Mouse (Mus musculus): ENCODE results near the gene Pkp3. TPM values are rescaled to one million over a fixed set of nuclear protein-coding genes. Genes with fewer than 3 reads are reported as not detected.

Pkp3 gene
- polyA plus RNA-seq, 1 experiment from 2014 or later, result 15.2 TPM

DNA sequence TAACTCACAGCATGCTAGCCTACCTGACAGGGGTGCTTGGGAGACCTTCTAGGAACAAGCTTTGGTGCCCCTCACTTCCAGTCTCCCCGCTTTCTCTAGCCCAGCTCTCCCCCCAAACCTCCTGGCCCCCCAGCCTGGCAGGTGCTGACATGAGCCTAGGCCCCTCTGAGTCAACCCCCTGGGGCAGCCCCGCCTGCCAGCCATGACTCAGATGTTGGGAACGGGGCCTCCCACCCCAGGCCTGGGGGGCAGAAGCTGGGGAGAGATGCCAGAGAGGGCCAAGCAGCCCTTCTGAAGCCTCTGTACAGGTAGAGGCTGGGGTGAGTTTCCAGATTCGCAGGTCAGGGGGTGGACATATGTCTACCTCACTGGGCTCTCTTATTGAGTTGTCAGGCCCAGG is 858 bp downstream of the Pkp3 start:
- WGBS, result 78% methylated on average over 4 of the region's 4 CpGs
- Histone ChIP-seq H3K27ac (0 out of 2 replicates have a peak overlapping the region, but pooled peaks have one; percentile 41), H3K4me2 (no peak overlapping the region; the same call in 1 of the 2 replicates), H3K36me3 (no peaks in the 10 kb centered on the region), H3K9ac (no peak overlapping the region), H3K4me3 (no peak overlapping the region), H3K9me3 (no peaks in the 10 kb centered on the region), H3K4me1 (no peaks in the 10 kb centered on the region), H3K27me3 (0 out of 2 replicates have a peak, but pooled peaks cover 3% of the 10 kb centered on the region)
- no peak for ATAC-seq (ENCODE audit: borderline replicate concordance, extremely low read depth, low FRiP score, low TSS enrichment)

DNA sequence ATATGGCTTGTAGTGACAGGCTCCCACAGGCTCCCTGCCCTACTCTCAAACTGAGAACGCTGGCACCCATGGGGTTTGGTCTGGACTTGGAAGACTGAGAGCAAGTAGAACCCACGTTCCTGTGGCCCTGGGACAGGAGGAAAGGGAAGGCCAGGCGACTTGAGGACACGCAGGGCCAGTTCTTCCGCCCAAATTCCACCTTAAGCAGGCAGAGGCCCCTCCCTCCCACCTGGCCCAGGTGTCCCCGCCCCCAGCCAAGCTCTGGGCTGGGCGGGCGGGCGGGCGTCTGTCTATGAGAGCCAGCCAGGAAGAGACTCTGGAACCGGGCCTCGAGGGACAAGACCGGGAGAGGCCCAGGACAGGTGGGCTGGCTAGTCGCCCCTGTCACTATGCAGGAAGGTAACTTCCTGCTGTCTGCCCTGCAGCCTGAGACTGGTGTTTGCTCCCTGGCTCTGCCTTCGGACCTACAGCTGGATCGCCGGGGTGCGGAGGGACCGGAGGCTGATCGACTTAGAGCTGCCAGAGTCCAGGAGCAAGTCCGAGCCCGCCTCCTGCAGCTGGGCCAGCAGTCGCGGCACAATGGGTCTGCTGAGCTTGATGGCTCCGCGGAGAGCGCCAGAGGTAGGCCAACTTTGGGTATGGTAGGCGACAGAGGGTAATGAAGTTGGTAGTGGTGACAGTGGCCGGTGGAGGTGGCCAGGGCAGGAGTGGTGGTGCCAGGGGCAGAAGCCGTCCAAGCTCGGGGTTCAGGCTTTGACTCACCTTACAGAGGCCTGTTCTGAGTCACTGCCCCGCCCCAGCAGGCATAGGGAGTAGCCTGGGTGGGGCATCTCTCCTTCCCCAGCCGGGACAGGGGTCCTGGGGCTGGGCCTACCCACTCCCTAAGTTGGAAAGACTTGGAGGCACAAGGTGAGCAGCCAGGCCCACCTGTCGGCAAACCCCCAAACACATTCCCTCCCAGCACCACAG is 1.7 kb downstream of the Pkp3 start:
- peak overlapping the region; percentile 56 for H3K4me2 ChIP-seq

DNA sequence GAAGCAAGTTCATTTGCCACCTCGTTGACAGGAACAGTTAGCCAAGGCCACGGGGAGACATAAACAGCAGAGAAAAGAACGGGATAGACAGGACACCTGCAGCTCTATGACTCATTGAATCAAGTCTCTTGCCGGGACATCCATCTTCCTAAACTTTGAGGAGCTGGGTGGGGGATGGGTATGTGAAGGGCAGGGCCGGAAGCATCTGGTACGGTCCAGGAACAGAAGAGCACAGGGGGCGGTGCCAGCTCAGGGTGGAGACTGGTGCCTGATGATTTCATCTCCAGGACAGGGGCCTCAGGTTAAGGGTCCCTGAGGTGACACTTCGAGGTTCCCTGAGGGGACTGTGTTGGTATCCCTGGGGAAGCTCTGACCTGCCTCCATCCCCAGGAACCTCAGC is 9.9 kb downstream of the Pkp3 start:
- Histone ChIP-seq H3K4me3 (no peak overlapping the region), H3K27me3 (peaks cover 29% of the 10 kb centered on the region; the same call in 1 of the 2 replicates), H3K27ac (no peak overlapping the region), H3K4me1 (peaks cover 16% of the 10 kb centered on the region), H3K4me2 (no peak overlapping the region), H3K9me3 (no peaks in the 10 kb centered on the region), H3K9ac (no peak overlapping the region), H3K36me3 (no peaks in the 10 kb centered on the region)
- no peak for ATAC-seq (ENCODE audit: borderline replicate concordance, extremely low read depth, low FRiP score, low TSS enrichment)
- 21% methylated on average over 8 of the region's 8 CpGs for WGBS

More for the DNA sequence above, 1.7 kb downstream of the Pkp3 start:
- Histone ChIP-seq H3K27ac (peak overlapping the region; percentile 63), H3K27me3 (0 out of 2 replicates have a peak, but pooled peaks cover under 1% of the 10 kb centered on the region), H3K9ac (peak overlapping the region; percentile 55), H3K4me3 (peak overlapping the region; percentile 45), H3K4me1 (no peaks in the 10 kb centered on the region), H3K36me3 (no peaks in the 10 kb centered on the region), H3K9me3 (no peaks in the 10 kb centered on the region)
- ATAC-seq (ENCODE audit: borderline replicate concordance, extremely low read depth, low FRiP score, low TSS enrichment), result peak; percentile 53
- WGBS, result 20% methylated on average over 33 of the region's 34 CpGs

DNA sequence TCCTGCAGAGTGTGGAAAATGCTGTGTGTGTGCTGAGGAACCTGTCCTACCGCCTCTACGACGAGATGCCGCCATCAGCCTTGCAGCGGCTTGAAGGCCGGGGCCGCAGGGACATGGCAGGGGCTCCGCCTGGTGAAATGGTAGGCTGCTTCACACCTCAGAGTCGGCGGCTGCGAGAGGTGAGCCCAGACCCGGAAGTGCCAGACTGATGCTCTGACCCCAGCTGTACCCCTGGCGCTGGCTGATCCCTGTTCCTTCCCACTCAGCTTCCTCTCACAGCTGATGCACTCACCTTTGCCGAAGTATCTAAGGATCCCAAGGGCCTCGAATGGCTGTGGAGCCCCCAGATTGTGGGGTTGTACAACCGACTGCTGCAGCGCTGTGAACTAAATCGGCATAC is 10.5 kb downstream of the Pkp3 start:
- peaks cover 16% of the 10 kb centered on the region for H3K4me1 ChIP-seq
- WGBS, result 11% methylated on average over 18 of the region's 18 CpGs
- H3K9me3 ChIP-seq, result no peaks in the 10 kb centered on the region
- ATAC-seq (ENCODE audit: borderline replicate concordance, extremely low read depth, low FRiP score, low TSS enrichment), result no peak
- no peak overlapping the region for H3K27ac ChIP-seq
- no peaks in the 10 kb centered on the region for H3K36me3 ChIP-seq
- no peak overlapping the region for H3K4me2 ChIP-seq
- no peak overlapping the region for H3K4me3 ChIP-seq
- H3K9ac ChIP-seq, result no peak overlapping the region
- peaks cover 29% of the 10 kb centered on the region; the same call in 1 of the 2 replicates for H3K27me3 ChIP-seq

- Histone ChIP-seq H3K4me2 (no peak overlapping the region), H3K9ac (no peak overlapping the region), H3K27ac (no peak overlapping the region), H3K36me3 (no peaks in the 10 kb centered on the region), H3K4me3 (no peak overlapping the region), H3K9me3 (no peaks in the 10 kb centered on the region), H3K4me1 (peaks cover 16% of the 10 kb centered on the region), H3K27me3 (peaks cover 29% of the 10 kb centered on the region; the same call in 1 of the 2 replicates)
- WGBS, result 68% methylated on average over 8 of the region's 8 CpGs
- ATAC-seq (ENCODE audit: borderline replicate concordance, extremely low read depth, low FRiP score, low TSS enrichment), result no peak
Observed at GRCm38 (mm10) chr7:141090228-141090627, 12.2 kb downstream of the Pkp3 start.

- peaks cover 19% of the 10 kb centered on the region for H3K4me1 ChIP-seq
- peaks cover 26% of the 10 kb centered on the region; the same call in 1 of the 2 replicates for H3K27me3 ChIP-seq
- WGBS, result 6% methylated on average over 37 of the region's 37 CpGs
- no peak overlapping the region for H3K27ac ChIP-seq
- H3K36me3 ChIP-seq, result no peaks in the 10 kb centered on the region
- peak overlapping the region; percentile 17 for H3K4me3 ChIP-seq
- H3K9ac ChIP-seq, result no peak overlapping the region
- peak overlapping the region; percentile 52 for H3K4me2 ChIP-seq
- H3K9me3 ChIP-seq, result no peaks in the 10 kb centered on the region
- ATAC-seq (ENCODE audit: borderline replicate concordance, extremely low read depth, low FRiP score, low TSS enrichment), result peak; percentile 88
Observed at GRCm38 (mm10) chr7:141092051-141092735, 14.2 kb downstream of the Pkp3 start.

GRCm38 (mm10) chr7:141093950-141094349 is 15.9 kb downstream of the Pkp3 start:
- 68% methylated on average over 6 of the region's 6 CpGs for WGBS
- no peaks in the 10 kb centered on the region for H3K9me3 ChIP-seq
- no peaks in the 10 kb centered on the region for H3K36me3 ChIP-seq
- no peak overlapping the region for H3K9ac ChIP-seq
- no peak for ATAC-seq (ENCODE audit: borderline replicate concordance, extremely low read depth, low FRiP score, low TSS enrichment)
- no peak overlapping the region for H3K27ac ChIP-seq
- H3K4me2 ChIP-seq, result no peak overlapping the region
- H3K4me1 ChIP-seq, result peaks cover 14% of the 10 kb centered on the region
- peaks cover 14% of the 10 kb centered on the region; the same call in 1 of the 2 replicates for H3K27me3 ChIP-seq
- H3K4me3 ChIP-seq, result no peak overlapping the region

DNA sequence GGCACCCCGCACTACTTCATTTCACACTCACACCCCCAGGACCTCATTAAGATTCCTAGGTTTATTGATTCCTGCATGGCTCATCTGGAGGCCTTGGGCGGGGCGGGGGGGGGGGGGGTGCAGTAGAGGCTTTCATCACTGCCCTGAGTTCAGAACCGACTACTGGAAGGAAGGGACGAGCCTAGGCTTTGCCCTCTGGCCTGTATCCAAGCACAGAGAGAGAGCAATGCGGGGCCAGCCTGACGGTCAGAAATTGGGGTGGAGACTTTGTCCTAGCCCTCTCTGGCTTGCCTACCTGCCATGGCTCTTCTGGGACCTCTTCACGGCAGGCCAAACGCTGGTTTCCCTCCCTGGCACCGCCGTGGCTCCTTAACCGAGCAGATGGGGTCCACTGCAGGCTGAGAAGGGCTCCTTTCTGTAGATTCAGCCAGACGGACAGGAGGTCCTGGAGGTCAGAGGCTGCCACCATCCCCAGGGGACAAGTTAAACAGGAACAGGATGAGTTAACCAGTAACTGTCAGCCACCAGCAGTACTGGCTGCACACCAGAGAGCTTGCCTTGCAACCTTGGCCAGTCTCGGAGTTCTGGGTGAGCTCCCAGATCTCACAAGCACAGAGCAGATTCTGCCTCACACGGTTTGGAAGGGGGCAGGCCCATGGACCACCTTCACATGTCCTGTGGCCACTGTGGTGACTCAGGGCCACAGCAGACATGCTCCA is 16.6 kb downstream of the Pkp3 start:
- no peak overlapping the region for H3K4me3 ChIP-seq
- ATAC-seq (ENCODE audit: borderline replicate concordance, extremely low read depth, low FRiP score, low TSS enrichment), result no peak
- H3K4me2 ChIP-seq, result no peak overlapping the region
- H3K9ac ChIP-seq, result no peak overlapping the region
- H3K36me3 ChIP-seq, result no peaks in the 10 kb centered on the region
- H3K4me1 ChIP-seq, result peaks cover 18% of the 10 kb centered on the region
- peaks cover 14% of the 10 kb centered on the region for H3K27me3 ChIP-seq
- H3K9me3 ChIP-seq, result no peaks in the 10 kb centered on the region
- WGBS, result 55% methylated on average over 15 of the region's 15 CpGs
- H3K27ac ChIP-seq, result no peak overlapping the region

DNA sequence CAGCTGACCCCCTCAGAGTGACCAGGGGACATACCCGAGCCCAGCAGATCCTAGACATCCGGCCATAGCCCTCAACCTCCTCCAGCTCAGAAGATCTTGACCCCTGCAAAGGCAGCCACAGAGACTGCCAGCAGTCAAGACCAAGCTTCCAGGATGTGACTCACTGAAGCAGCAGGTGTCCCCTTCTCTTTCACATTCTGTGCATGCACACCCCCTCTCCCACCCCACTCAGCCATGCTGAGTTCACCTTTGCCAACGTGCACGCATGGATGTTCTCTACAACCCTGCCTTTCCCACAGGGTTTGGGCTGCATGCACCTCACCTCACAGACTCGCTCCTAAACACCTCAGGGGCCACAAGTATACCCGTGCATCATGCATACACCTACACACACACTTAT is 18.0 kb downstream of the Pkp3 start:
- WGBS, result 72% methylated on average over 6 of the region's 6 CpGs
- H3K27me3 ChIP-seq, result peaks cover 26% of the 10 kb centered on the region
- H3K4me2 ChIP-seq, result peak overlapping the region; percentile 38
- H3K27ac ChIP-seq, result no peak overlapping the region
- H3K9ac ChIP-seq, result no peak overlapping the region
- no peak for ATAC-seq (ENCODE audit: borderline replicate concordance, extremely low read depth, low FRiP score, low TSS enrichment)
- no peaks in the 10 kb centered on the region for H3K9me3 ChIP-seq
- peak overlapping the region; percentile 19 for H3K4me3 ChIP-seq
- peaks cover 28% of the 10 kb centered on the region for H3K4me1 ChIP-seq
- no peaks in the 10 kb centered on the region for H3K36me3 ChIP-seq

DNA sequence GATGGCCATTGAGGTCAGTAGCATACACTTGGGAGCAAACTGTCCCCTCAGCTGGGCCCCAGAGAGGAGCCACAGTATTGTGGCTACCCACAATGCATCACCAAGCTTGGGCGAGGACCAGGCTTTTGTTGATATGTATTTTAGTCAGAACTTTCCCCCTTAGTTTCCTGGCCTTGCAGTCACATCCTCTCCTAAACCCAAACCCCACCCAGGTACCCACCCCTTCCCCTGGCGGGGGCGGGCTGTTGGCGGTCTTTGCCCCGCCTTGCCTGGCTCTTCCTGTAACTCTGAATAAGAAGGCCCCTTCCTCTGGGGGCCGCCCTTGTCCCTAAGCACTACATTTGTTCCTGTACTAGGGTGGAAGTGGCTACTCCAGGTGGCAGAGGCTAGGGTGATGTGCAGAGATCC is 18.6 kb downstream of the Pkp3 start:
- H3K9ac ChIP-seq, result no peak overlapping the region
- WGBS, result 35% methylated on average over 6 of the region's 6 CpGs
- H3K4me3 ChIP-seq, result peak overlapping the region; percentile 19
- peaks cover 32% of the 10 kb centered on the region for H3K27me3 ChIP-seq
- H3K4me1 ChIP-seq, result peaks cover 28% of the 10 kb centered on the region
- H3K36me3 ChIP-seq, result no peaks in the 10 kb centered on the region
- peak overlapping the region; percentile 45; the same call in 1 of the 2 replicates for H3K27ac ChIP-seq
- peak; percentile 35; the same call in 1 of the 2 replicates for ATAC-seq (ENCODE audit: borderline replicate concordance, extremely low read depth, low FRiP score, low TSS enrichment)
- H3K4me2 ChIP-seq, result peak overlapping the region; percentile 38
- H3K9me3 ChIP-seq, result no peaks in the 10 kb centered on the region

DNA sequence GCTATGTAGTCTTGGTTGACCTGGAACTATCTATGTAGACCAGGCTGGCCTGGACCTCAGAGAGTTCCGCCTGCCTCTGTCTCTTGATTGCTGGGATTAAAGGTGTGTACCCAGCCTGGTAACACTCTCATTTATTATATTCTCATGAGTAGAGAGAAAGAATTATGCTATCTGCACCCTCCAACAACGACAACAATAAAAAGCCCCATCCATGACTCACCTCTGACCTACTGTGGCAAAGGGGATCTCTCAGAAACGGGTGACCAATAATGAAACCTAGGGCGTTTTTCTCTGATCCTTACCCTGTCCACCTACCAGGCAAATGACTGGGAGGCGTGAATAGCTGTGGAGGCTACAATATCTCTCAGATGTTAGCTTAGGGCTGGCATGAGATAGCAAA is 19.2 kb downstream of the Pkp3 start:
- Histone ChIP-seq H3K9ac (no peak overlapping the region), H3K4me1 (peaks cover 24% of the 10 kb centered on the region), H3K4me3 (no peak overlapping the region), H3K27me3 (peaks cover 34% of the 10 kb centered on the region), H3K27ac (no peak overlapping the region), H3K36me3 (no peaks in the 10 kb centered on the region), H3K4me2 (no peak overlapping the region), H3K9me3 (no peaks in the 10 kb centered on the region)
- WGBS, result 83% methylated on average over 5 of the region's 5 CpGs
- ATAC-seq (ENCODE audit: borderline replicate concordance, extremely low read depth, low FRiP score, low TSS enrichment), result no peak

Data from lung, embryonic 15.5 days (tissue).